Mouse (Mus musculus): ENCODE measurements at regions not wholly inside any gene's neighbourhood (a gene's known extent, or its start where the extent isn't known, plus 50 kb on each side); places are given as distances from the start of the nearest gene placed in this dataset.
A peak's percentile ranks its signal among the peaks of the same experiment; 100 is the strongest.

- no peak for DNase-seq (ENCODE audit: low spot score)
These were observed 242.2 kb downstream of the Rybp start for GRCm38 (mm10) chr6:100045109-100045508.

GRCm38 (mm10) chr6:100041161-100041560, 246.1 kb downstream of the Rybp start:
- DNase-seq (ENCODE audit: low spot score) = no peak

- DNase-seq (ENCODE audit: low spot score) = no peak
These were observed 246.8 kb downstream of the Rybp start for GRCm38 (mm10) chr6:100040459-100040984.

- peak; percentile 24 for DNase-seq (ENCODE audit: low spot score)
These were observed 254.6 kb downstream of the Rybp start for GRCm38 (mm10) chr6:100032701-100033100.

GRCm38 (mm10) chr6:100030522-100030921, 256.8 kb downstream of the Rybp start:
- DNase-seq (ENCODE audit: low spot score) = no peak

DNA sequence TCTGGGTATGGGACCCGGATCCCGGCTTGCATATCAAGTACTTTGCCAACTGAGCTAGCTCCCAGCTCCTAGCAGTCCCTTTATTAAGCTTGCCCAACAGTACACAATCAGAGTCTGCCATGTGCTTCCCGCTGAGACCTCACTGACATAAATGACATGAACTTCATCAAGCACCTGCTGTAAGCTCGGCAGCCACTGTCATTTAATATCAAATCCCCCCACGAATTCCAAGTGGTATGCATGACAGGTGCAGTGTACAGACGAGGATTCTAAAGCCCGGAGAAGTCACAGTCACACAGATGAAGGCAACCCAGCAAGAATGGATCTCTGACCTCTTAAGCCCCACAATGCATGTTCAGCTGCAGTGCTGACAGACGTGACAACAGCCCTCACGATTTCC, 257.3 kb downstream of the Rybp start:
- no peak for DNase-seq (ENCODE audit: low spot score)

DNA sequence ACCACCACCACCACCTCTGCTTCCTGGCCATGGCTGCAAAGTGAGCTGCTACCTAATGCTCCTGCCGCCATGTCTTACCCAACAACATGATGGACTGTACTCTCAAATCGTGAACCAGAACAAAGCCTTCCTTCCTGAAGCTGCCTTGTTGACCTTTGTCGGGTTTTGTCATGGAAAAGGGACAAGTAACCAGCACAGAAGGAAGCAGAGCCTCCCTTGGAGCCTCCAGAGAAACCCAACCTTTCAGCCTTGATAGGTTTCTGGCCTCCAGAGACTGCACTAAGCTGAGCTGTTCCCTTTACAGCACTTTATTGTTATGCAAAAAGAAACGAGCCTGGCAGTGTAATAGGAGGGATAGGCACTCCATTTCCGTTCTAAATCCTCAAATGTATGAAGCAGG, 259.8 kb downstream of the Rybp start:
- no peak for DNase-seq (ENCODE audit: low spot score)

- no peak for DNase-seq (ENCODE audit: low spot score)
These were observed 261.7 kb downstream of the Rybp start for GRCm38 (mm10) chr6:100025531-100025951.

GRCm38 (mm10) chr6:100023434-100024095, 263.7 kb downstream of the Rybp start:
- DNase-seq (ENCODE audit: low spot score) = no peak

DNA sequence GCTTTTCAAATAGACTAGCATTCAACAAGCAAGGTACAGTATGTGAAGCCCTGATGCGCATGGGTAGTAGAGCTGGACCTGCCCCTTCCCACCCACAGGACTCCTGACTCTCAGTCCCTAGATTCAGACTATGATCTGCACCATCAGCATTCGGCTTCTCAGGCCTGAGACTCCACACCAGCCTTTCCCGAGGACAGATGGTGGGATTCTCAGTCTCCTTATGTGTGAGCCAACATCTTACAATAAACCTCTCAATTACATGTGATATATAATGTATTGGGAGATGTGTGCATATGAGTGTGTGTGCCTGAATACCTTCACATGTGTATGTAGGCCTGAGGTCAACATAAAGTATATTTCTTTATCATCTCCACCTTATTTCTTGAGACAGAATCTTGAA, 268.3 kb downstream of the Rybp start:
- DNase-seq (ENCODE audit: low spot score) = no peak

DNA sequence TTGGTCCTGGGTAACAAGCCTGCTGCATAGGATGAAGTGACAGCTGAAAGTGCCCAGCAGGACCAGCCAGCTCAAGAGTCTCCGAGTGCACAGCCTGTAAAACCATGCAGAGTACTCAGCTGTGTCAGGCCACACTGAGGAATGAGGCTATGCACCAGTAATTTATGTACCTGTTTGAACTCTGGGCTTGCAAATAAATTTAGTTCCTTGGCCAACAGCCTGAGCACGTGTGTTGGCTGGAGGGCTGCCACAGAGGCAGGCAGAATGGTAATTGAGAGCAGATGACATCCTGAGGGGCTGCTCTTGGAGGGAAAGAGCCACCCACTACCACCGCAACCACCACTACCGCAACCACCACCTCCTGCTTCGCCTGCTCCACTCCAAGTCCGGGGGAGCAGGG, 273.3 kb downstream of the Rybp start:
- DNase-seq (ENCODE audit: low spot score) = no peak

- peak; percentile 29 for DNase-seq (ENCODE audit: low spot score)
These were observed 275.7 kb downstream of the Rybp start for GRCm38 (mm10) chr6:100011520-100012062.

DNA sequence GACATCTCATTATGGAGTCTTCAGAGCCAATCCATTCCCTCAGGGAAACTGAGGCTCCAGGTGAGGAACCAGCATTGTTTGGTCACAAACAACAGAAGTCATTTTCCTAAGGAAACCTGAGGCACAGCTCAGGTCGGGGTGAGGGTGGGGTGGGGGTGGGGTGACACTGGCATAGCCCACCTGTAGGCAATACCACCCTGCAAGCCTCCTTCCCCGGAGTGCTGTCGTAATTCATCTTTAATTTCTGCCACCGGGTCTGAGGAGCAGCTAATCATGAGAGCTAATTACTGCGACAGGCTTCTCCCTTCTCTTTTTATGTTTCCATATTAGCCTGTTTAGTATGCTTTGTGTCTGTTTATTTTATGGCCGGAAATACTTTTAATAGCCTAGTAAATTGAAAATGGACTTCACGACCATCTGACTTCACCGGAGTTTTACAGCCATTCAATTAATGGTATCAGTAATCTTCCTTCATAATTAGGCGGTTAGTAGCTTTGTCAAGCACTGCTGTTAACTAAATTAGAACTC, 276.3 kb downstream of the Rybp start:
- no peak for DNase-seq (ENCODE audit: low spot score)

DNA sequence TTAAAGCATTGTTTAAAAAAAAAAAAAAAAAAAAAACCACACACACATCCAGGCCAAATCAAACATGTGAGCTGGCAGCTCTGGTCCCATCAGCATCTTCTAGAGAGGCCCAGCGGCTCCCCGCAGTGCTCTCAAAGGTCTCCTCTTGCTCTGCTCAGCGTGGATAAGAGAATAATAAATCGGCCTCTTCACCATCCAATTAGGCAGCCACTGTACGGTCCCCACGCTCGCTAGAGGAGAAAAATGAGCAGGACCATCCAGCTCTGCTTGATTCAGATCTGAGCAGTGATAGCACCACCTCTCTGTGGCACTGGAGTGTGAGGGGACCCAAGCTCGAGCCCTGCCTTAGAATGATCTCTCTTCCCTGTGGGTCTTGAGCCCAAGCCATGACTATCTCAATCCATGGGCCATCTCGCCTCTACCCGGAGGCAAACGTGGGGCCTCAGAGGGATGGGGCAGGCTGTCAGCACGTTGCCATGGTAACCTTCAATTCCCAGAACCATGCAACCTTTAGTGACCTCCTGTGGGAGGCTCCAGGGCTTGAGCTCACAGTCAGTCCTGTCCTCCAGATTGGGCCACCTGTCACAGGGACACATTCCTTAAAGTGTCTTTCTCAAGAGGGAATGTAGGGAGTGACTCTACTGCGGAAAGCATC, 273.6 kb upstream of the Prok2 start:
- DNase-seq (ENCODE audit: low spot score) = no peak

GRCm38 (mm10) chr6:99995970-99996956, 270.1 kb upstream of the Prok2 start:
- DNase-seq (ENCODE audit: low spot score) = no peak

DNA sequence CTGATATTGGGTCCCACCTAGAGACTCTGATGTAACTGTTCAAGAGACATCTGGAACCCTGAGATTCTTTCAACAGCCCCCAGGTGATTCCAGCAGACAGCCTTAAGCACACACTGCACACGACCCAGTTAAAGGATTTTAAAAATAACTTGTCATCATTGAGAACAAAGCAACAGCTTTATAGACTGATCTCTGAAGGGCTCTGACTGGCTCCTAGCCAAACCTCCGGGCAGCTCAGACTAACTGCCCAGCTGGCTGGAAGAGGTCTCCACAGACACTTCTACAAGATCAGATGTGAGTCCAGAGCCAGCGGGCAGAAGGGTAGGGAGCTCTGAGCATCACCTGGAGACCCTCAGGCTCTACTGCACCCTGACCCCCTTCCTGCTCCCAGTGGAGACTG, 267.8 kb upstream of the Prok2 start:
- no peak for DNase-seq (ENCODE audit: low spot score)

- no peak for DNase-seq (ENCODE audit: low spot score)
These were observed 264.9 kb upstream of the Prok2 start for GRCm38 (mm10) chr6:99991079-99991478.

DNA sequence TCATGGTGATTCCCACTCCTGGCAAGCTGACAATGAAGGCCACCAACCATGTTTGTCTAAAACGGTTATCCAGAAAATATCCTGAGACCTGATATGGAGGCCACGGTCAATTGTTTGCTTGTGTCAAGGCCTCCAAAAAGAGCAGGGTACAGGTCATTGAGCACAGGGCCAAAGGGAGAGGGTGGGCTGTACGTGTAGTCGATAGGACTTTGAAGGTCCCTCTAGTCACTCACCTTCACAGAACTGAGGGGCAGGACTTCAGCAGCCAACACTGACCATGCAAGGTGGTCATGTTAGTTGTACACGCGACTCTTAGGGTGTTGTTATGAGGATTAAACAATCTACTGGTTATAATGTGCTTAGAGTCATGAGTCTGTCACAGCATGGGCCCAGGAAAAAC, 264.4 kb upstream of the Prok2 start:
- DNase-seq (ENCODE audit: low spot score) = no peak

- DNase-seq (ENCODE audit: low spot score) = no peak
These were observed 260.3 kb upstream of the Prok2 start for GRCm38 (mm10) chr6:99986449-99986848.

GRCm38 (mm10) chr6:99985322-99985721, 259.1 kb upstream of the Prok2 start:
- no peak for DNase-seq (ENCODE audit: low spot score)

GRCm38 (mm10) chr6:99984856-99985224, 258.6 kb upstream of the Prok2 start:
- no peak for DNase-seq (ENCODE audit: low spot score)

All from layer of hippocampus, adult 9-10 months (tissue).